Mouse (Mus musculus) liver, postnatal 0 days (tissue): ENCODE measurements at regions not wholly inside any gene's neighbourhood (a gene's known extent, or its start where the extent isn't known, plus 50 kb on each side); places are given as distances from the start of the nearest gene placed in this dataset.

Experiments
- CTCF ChIP-seq: sonication (generic); IDR thresholded peaks from 2 replicates; pipeline ENCODE4 v1.5.1; 2016; ENCODE audit warnings: antibody characterized with exemption, low read depth
- EP300 ChIP-seq: IDR thresholded peaks from 2 replicates; pipeline ENCODE4 v1.6.1; 2016; ENCODE audit warnings: antibody characterized with exemption, low read depth, mild to moderate bottlenecking

DNA sequence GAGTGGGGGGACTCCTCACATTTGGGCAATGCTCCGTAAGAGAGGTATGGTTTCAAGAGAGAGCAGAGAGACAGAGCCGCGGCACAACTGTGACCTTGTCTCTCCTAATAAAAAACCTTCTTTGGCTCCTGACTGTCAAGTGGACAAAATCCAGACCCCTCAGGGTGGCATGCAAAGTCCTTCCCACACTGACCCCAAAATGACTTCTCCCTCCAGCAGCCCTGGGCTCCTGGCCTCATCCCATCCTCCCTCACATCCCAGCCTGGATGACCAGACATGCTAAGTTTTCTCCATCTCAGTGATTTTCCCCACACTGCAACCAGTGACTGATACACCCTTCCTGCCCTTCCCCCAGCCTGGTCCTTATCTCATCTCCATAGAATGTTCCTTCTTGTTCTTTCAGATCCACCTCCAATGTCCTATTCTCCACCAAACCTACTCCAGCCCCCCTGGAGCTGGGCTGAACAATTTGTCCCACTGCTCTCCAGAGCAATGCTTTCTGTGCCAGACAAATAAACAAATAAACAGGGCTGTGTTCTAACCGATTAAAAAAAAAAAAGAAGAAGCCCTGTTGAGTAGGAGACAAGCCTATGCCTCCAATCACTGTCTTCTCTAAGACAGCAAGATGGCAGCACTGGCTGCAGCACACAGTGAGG is 75.7 kb upstream of the Zmiz1 start:
- no peak for TF ChIP-seq CTCF
- no peak for TF ChIP-seq EP300
